Mouse (Mus musculus) heart, embryonic 11.5 days (tissue): ENCODE results near the gene Ccar1. TPM values are rescaled to one million over a fixed set of nuclear protein-coding genes. Genes with fewer than 3 reads are reported as not detected.
A peak's percentile ranks its signal among the peaks of the same experiment; 100 is the strongest.

ENCODE experiments used
- ATAC-seq: fragments of 200-750 bp; cut with Nextera tagmentation; replicated peaks from 2 replicates; pipeline ENCODE4 v1.8.0; 2017; ENCODE audit warnings: moderate library complexity; ENCODE audit not compliant: insufficient number of reproducible peaks, low FRiP score, low TSS enrichment
- H3K27ac ChIP-seq: fragments of 300-500 bp; sonication (generic); 2 replicates; pipeline ENCODE4 v1.5.1; 2014; ENCODE audit warnings: mild to moderate bottlenecking, low read depth, low read length
- H3K27me3 ChIP-seq: fragments of 300-500 bp; sonication (generic); 2 replicates; pipeline ENCODE4 v1.6.1; 2014; ENCODE audit warnings: mild to moderate bottlenecking, low read length, mixed read lengths; ENCODE audit not compliant: control insufficient read depth, insufficient read depth
- H3K36me3 ChIP-seq: fragments of 300-500 bp; sonication (generic); 2 replicates; pipeline ENCODE4 v1.6.1; 2014; ENCODE audit warnings: mild to moderate bottlenecking, low read length, moderate library complexity, mixed read lengths; ENCODE audit not compliant: control insufficient read depth, insufficient read depth
- H3K4me1 ChIP-seq: fragments of 300-500 bp; sonication (generic); 2 replicates; pipeline ENCODE4 v1.6.1; 2014; ENCODE audit warnings: low read length; ENCODE audit not compliant: control insufficient read depth, insufficient read depth
- H3K4me2 ChIP-seq: fragments of 300-500 bp; sonication (generic); 2 replicates; pipeline ENCODE4 v1.6.1; 2014; ENCODE audit warnings: mild to moderate bottlenecking, moderate library complexity
- H3K4me3 ChIP-seq: fragments of 300-500 bp; sonication (generic); 2 replicates; pipeline ENCODE4 v1.5.1; 2014; ENCODE audit warnings: low read depth, low read length
- H3K9ac ChIP-seq: fragments of 300-500 bp; sonication (generic); 2 replicates; pipeline ENCODE4 v1.6.1; 2014; ENCODE audit warnings: mild to moderate bottlenecking, low read depth, low read length, moderate library complexity
- H3K9me3 ChIP-seq: fragments of 300-500 bp; sonication (generic); replicated peaks from 2 replicates; pipeline ENCODE4 v1.6.1; 2016; ENCODE audit warnings: low read length; ENCODE audit not compliant: control insufficient read depth
- WGBS: fragments of 180-500 bp; shearing (Covaris S2); extraction: QIAGEN DNeasy Blood & Tissue Kit; methylation state at CpG from one replicate; pipeline ENCODE4 v1.1.7; 2014; ENCODE audit not compliant: insufficient replicate concordance; 5-methylcytosine and 5-hydroxymethylcytosine counted together
- polyA plus RNA-seq: library from polyadenylated mRNA; unstranded; fragments of >200 nt; fragmentation: Nextera tagmentation; extraction: Ambion mirVana; gene quantifications from 2 replicates; pipeline ENCODE4 v1.2.1, GENCODE M21; 2014

Ccar1 gene
- 101 and 106 TPM in 2 replicates for polyA plus RNA-seq

GRCm38 (mm10) chr10:62792177-62793090, at the start of gene Ccar1:
Ccar1 (minus strand) TSS chr10:62792286.
- Histone ChIP-seq H3K27ac (peak within 1 kb of the TSS; percentile 98), H3K27me3 (no peaks in the 10 kb centered on the region), H3K9ac (peak within 1 kb of the TSS; percentile 99), H3K4me1 (peaks cover 5% of the 10 kb centered on the region; the same call in 1 of the 2 replicates), H3K4me3 (peak within 1 kb of the TSS; percentile 98), H3K9me3 (no peaks in the 10 kb centered on the region), H3K36me3 (peaks cover 16% of the 10 kb centered on the region), H3K4me2 (peak within 1 kb of the TSS; percentile 77)
- ATAC-seq, result peak; percentile 96
- WGBS, result 2% methylated on average over 55 of the region's 55 CpGs

- Histone ChIP-seq H3K27ac (no peak overlapping the region), H3K36me3 (peaks cover 12% of the 10 kb centered on the region), H3K4me2 (no peak overlapping the region), H3K4me1 (peaks cover 14% of the 10 kb centered on the region), H3K27me3 (no peaks in the 10 kb centered on the region), H3K4me3 (no peak overlapping the region), H3K9me3 (no peaks in the 10 kb centered on the region), H3K9ac (no peak overlapping the region)
- WGBS, result 89% methylated on average over 7 of the region's 7 CpGs
- ATAC-seq, result no peak
Observed at GRCm38 (mm10) chr10:62840687-62841086, 48.6 kb upstream of the Ccar1 start.

GRCm38 (mm10) chr10:62837987-62838386, 45.9 kb upstream of the Ccar1 start:
- WGBS, result 91% methylated on average over 5 of the region's 5 CpGs
- ATAC-seq, result no peak
- Histone ChIP-seq H3K36me3 (peaks cover 12% of the 10 kb centered on the region), H3K9me3 (no peaks in the 10 kb centered on the region), H3K4me3 (no peak overlapping the region), H3K9ac (no peak overlapping the region), H3K4me2 (no peak overlapping the region), H3K4me1 (no peaks in the 10 kb centered on the region), H3K27me3 (no peaks in the 10 kb centered on the region), H3K27ac (no peak overlapping the region)

GRCm38 (mm10) chr10:62832783-62833182, 40.7 kb upstream of the Ccar1 start:
- Histone ChIP-seq H3K27ac (no peak overlapping the region), H3K27me3 (no peaks in the 10 kb centered on the region), H3K9ac (no peak overlapping the region), H3K4me3 (no peak overlapping the region), H3K36me3 (no peaks in the 10 kb centered on the region), H3K4me2 (no peak overlapping the region), H3K9me3 (no peaks in the 10 kb centered on the region), H3K4me1 (no peaks in the 10 kb centered on the region)
- WGBS, result 75% methylated on average over 9 of the region's 9 CpGs
- no peak for ATAC-seq

- Histone ChIP-seq H3K9me3 (no peaks in the 10 kb centered on the region), H3K36me3 (no peaks in the 10 kb centered on the region), H3K4me3 (no peak overlapping the region), H3K4me1 (no peaks in the 10 kb centered on the region), H3K9ac (no peak overlapping the region), H3K4me2 (no peak overlapping the region), H3K27me3 (no peaks in the 10 kb centered on the region), H3K27ac (no peak overlapping the region)
- WGBS, result 64% methylated on average over 2 of the region's 2 CpGs
- ATAC-seq, result no peak
Observed at GRCm38 (mm10) chr10:62831546-62831945, 39.5 kb upstream of the Ccar1 start.

GRCm38 (mm10) chr10:62824474-62824873, 32.4 kb upstream of the Ccar1 start:
- Histone ChIP-seq H3K27ac (no peak overlapping the region), H3K4me3 (no peak overlapping the region), H3K36me3 (peaks cover 8% of the 10 kb centered on the region; the same call in 1 of the 2 replicates), H3K27me3 (no peaks in the 10 kb centered on the region), H3K4me1 (no peaks in the 10 kb centered on the region), H3K4me2 (no peak overlapping the region), H3K9ac (no peak overlapping the region), H3K9me3 (no peaks in the 10 kb centered on the region)
- ATAC-seq, result no peak
- 80% methylated on average over 8 of the region's 8 CpGs for WGBS

- Histone ChIP-seq H3K36me3 (peaks cover 12% of the 10 kb centered on the region), H3K9me3 (no peaks in the 10 kb centered on the region), H3K9ac (no peak overlapping the region), H3K4me1 (no peaks in the 10 kb centered on the region), H3K27me3 (no peaks in the 10 kb centered on the region), H3K4me3 (no peak overlapping the region), H3K4me2 (no peak overlapping the region), H3K27ac (no peak overlapping the region)
- 83% methylated on average over 4 of the region's 4 CpGs for WGBS
- ATAC-seq, result no peak
Observed at GRCm38 (mm10) chr10:62823431-62823830, 31.3 kb upstream of the Ccar1 start.

GRCm38 (mm10) chr10:62810010-62810409, 17.9 kb upstream of the Ccar1 start:
- no peak overlapping the region for H3K9ac ChIP-seq
- no peaks in the 10 kb centered on the region for H3K9me3 ChIP-seq
- ATAC-seq, result no peak
- no peaks in the 10 kb centered on the region for H3K27me3 ChIP-seq
- no peaks in the 10 kb centered on the region for H3K4me1 ChIP-seq
- no peak overlapping the region for H3K4me2 ChIP-seq
- H3K27ac ChIP-seq, result no peak overlapping the region
- H3K36me3 ChIP-seq, result peaks cover 10% of the 10 kb centered on the region; the same call in 1 of the 2 replicates
- 66% methylated on average over 4 of the region's 4 CpGs for WGBS
- H3K4me3 ChIP-seq, result no peak overlapping the region
